Mouse (Mus musculus): Measurements from ENCODE around the gene Eps8.

- TF ChIP-seq CTCF (IDR thresholded peaks at IDR 0.05; ENCODE audit: borderline replicate concordance, insufficient read depth, low read depth, low read length) (no peak), POLR2A (IDR thresholded peaks at IDR 0.05; ENCODE audit: borderline replicate concordance, insufficient read depth, low read length) (no peak)
These were observed 74.2 kb downstream of the Eps8 start for GRCm38 (mm10) chr6:137580503-137580902.
